Mouse (Mus musculus) liver, adult 2 months (tissue): ENCODE measurements around the gene Ucn2.

Source experiments
- CTCF ChIP-seq: fragments of 200-500 bp; IDR thresholded peaks from 2 replicates; pipeline ENCODE4 v1.5.1; 2011; ENCODE audit warnings: low read depth, low read length, control low read depth
- POLR2A ChIP-seq: fragments of 200-500 bp; IDR thresholded peaks from 2 replicates; pipeline ENCODE4 v1.6.1; 2011; ENCODE audit warnings: low read length, control low read depth; ENCODE audit not compliant: insufficient read depth; ENCODE audit errors: extremely low read depth

- TF ChIP-seq CTCF, result no peak
- TF ChIP-seq POLR2A, result no peak
These were observed 24.5 kb downstream of the Ucn2 start for GRCm38 (mm10) chr9:109010316-109010690.
